Mouse (Mus musculus) CH12.LX (cell line): Measurements from ENCODE around the gene Mettl16. TPM values are rescaled to one million over a fixed set of nuclear protein-coding genes. Genes with fewer than 3 reads are reported as not detected.

Experiments used
- DNase-seq: peaks from one replicate; pipeline ENCODE4 v3.0.0-alpha.2; 2013; ENCODE audit errors: extremely low read depth
- H3K27ac ChIP-seq: 2 replicates; pipeline ENCODE4 v1.5.1; 2012; ENCODE audit warnings: low read depth, mild to moderate bottlenecking, control low read depth, moderate library complexity; ENCODE audit not compliant: insufficient read depth
- H3K27me3 ChIP-seq: replicated peaks from 2 replicates; pipeline ENCODE3; 2012; ENCODE audit warnings: inconsistent platforms
- H3K36me3 ChIP-seq, 2 experiments: replicated peaks in 1 of 2; 2 replicates each; pipeline versions ENCODE3 to v1.6.1; 2012; ENCODE audit warnings: inconsistent platforms in 1 of 2, low read length in 1 of 2, mild to moderate bottlenecking in 1 of 2, mixed read lengths in 1 of 2, moderate library complexity in 1 of 2; ENCODE audit not compliant: control insufficient read depth in 1 of 2, insufficient read depth in 1 of 2
- H3K4me1 ChIP-seq, 2 experiments: 2 replicates each; pipeline ENCODE4 v1.6.1; 2012; ENCODE audit warnings: inconsistent platforms in 1 of 2, moderate library complexity in 1 of 2; ENCODE audit not compliant: insufficient read depth in 2 of 2, control insufficient read depth in 1 of 2
- H3K4me2 ChIP-seq: 2 replicates; pipeline ENCODE4 v1.6.1; 2012; ENCODE audit warnings: low read depth, mild to moderate bottlenecking, control low read depth; ENCODE audit not compliant: poor library complexity, insufficient read depth, severe bottlenecking
- H3K4me3 ChIP-seq, 3 experiments: fragments of 150-350 bp in 1 of 3; sonication (generic) in 1 of 3; replicated peaks in 1 of 3; 2 replicates each; pipeline versions ENCODE3 to v1.5.1; 2011 to 2012; ENCODE audit warnings: low read depth in 2 of 3, low read length in 2 of 3, mild to moderate bottlenecking in 2 of 3, moderate library complexity in 2 of 3, control low read depth in 1 of 3, improper control_type of control experiment in 1 of 3, inconsistent platforms in 1 of 3, mixed read lengths in 1 of 3; ENCODE audit not compliant: poor library complexity in 1 of 3
- H3K79me2 ChIP-seq: replicated peaks from 2 replicates; pipeline ENCODE4 v1.6.1; 2012; ENCODE audit warnings: mild to moderate bottlenecking, moderate library complexity; ENCODE audit not compliant: control insufficient read depth, poor library complexity, insufficient read depth, severe bottlenecking; ENCODE audit errors: extremely low read depth
- H3K9ac ChIP-seq: 2 replicates; pipeline ENCODE4 v1.6.1; 2012; ENCODE audit warnings: low read depth, mild to moderate bottlenecking, control low read depth, moderate library complexity; ENCODE audit not compliant: insufficient read depth
- H3K9me3 ChIP-seq: replicated peaks from 2 replicates; pipeline ENCODE3; 2012; ENCODE audit warnings: low read length, inconsistent platforms, mixed read lengths
- CHD1 ChIP-seq: IDR thresholded peaks from 2 replicates; pipeline ENCODE4 v1.6.1; 2012; ENCODE audit warnings: low read depth, low read length, improper control_type of control experiment, inconsistent platforms
- ELF1 ChIP-seq: IDR thresholded peaks from 2 replicates; pipeline ENCODE4 v1.6.1; 2014; ENCODE audit warnings: low read depth, mild to moderate bottlenecking, inconsistent platforms, low read length, improper control_type of control experiment
- KAT2A ChIP-seq: IDR thresholded peaks from 2 replicates; pipeline ENCODE4 v1.6.1; 2012; ENCODE audit warnings: low read length, improper control_type of control experiment, inconsistent platforms; ENCODE audit not compliant: insufficient replicate concordance
- MYC ChIP-seq: IDR thresholded peaks from 2 replicates; pipeline ENCODE4 v1.6.1; 2011; ENCODE audit warnings: low read depth, mild to moderate bottlenecking, improper control_type of control experiment, low read length
- PAX5 ChIP-seq: IDR thresholded peaks from 2 replicates; pipeline ENCODE4 v1.6.1; 2012; ENCODE audit warnings: low read length, inconsistent platforms, mixed read lengths
- POLR2AphosphoS2 ChIP-seq: IDR thresholded peaks from 2 replicates; pipeline ENCODE4 v1.6.1; 2011; ENCODE audit warnings: low read depth, low read length, improper control_type of control experiment
- RCOR1 ChIP-seq: conservative IDR thresholded peaks from 2 replicates; pipeline ENCODE4 v1.6.1; 2012; ENCODE audit warnings: low read depth, mild to moderate bottlenecking, inconsistent platforms, low read length, improper control_type of control experiment
- SIN3A ChIP-seq: IDR thresholded peaks from 2 replicates; pipeline ENCODE4 v1.6.1; 2012; ENCODE audit warnings: low read length, improper control_type of control experiment, inconsistent platforms
- SMC3 ChIP-seq: IDR thresholded peaks from 2 replicates; pipeline ENCODE4 v1.6.1; 2011; ENCODE audit warnings: low read depth, low read length, improper control_type of control experiment
- TCF12 ChIP-seq: IDR thresholded peaks from 2 replicates; pipeline ENCODE4 v1.6.1; 2014; ENCODE audit warnings: low read depth, mild to moderate bottlenecking, inconsistent platforms, low read length, improper control_type of control experiment
- USF1 ChIP-seq: IDR thresholded peaks from 2 replicates; pipeline ENCODE4 v1.6.1; 2014; ENCODE audit warnings: low read depth, mild to moderate bottlenecking, inconsistent platforms, low read length, improper control_type of control experiment
- ZMIZ1 ChIP-seq: IDR thresholded peaks from 2 replicates; pipeline ENCODE4 v1.6.1; 2012; ENCODE audit warnings: low read depth, mild to moderate bottlenecking, inconsistent platforms, low read length, improper control_type of control experiment
- ZNF384 ChIP-seq: IDR thresholded peaks from 2 replicates; pipeline ENCODE4 v1.6.1; 2012; ENCODE audit warnings: low read depth, low read length, improper control_type of control experiment, inconsistent platforms
- dilution Hi-C: fragments of 300-500 bp; cut with MboI; formaldehyde crosslinking; loops from 2 replicates; pipeline ENCODE4 v1.14.3; 2020; ENCODE audit warnings: low sequenced_read_pairs; ENCODE audit not compliant: extremely low pct_unique_long_range_greater_than_20kb, extremely low pct_ligation_motif_present
- in situ Hi-C: fragments of 300-500 bp; cut with MboI; formaldehyde crosslinking; loops from 3 replicates; pipeline ENCODE4 v1.14.3; 2019; ENCODE audit warnings: low sequenced_read_pairs, low pct_ligation_motif_present, low pct_unique_long_range_greater_than_20kb, mixed read lengths
- polyA plus RNA-seq: library from polyadenylated mRNA; unstranded; fragments of >175 nt; gene quantifications from 2 replicates; pipeline ENCODE4 v1.2.1, GENCODE M21; 2012; ENCODE audit warnings: low read depth; ENCODE audit not compliant: insufficient read length
- total RNA-seq, 2 experiments: library from RNA; depleted of rRNA; stranded (reverse); fragments of 300-350 nt in 1 of 2; fragments of >200 nt in 1 of 2; gene quantifications; 2 replicates each; pipeline ENCODE4 v1.2.3; 2012 to 2014

Gene Mettl16
- total and polyA plus RNA-seq, 3 experiments, result 79.3 to 119 (median 80.0) TPM

GRCm38 (mm10) chr11:74834650-74835277 is 64.1 kb downstream of the Mettl16 start:
- Histone ChIP-seq H3K27ac (no peak overlapping the region), H3K4me1 (peaks cover 15 to 58% of the 10 kb centered on the region in 2 experiments), H3K79me2 (peaks cover 7% of the 10 kb centered on the region), H3K36me3 (peaks cover 5 to 32% of the 10 kb centered on the region in 2 experiments), H3K9me3 (no peaks in the 10 kb centered on the region), H3K4me3 (no peak overlapping the region), H3K9ac (no peak overlapping the region), H3K27me3 (no peaks in the 10 kb centered on the region), H3K4me2 (no peak overlapping the region)
- TF ChIP-seq USF1 (0 out of 2 replicates have a peak, but pooled peaks have one; percentile 13), TCF12 (no peak)
- DNase-seq, result no peak
- in situ Hi-C loops (loop anchor here (25.0 kb wide), 1 partner anchor 447 kb away; no protein-coding TSS in a partner anchor), dilution Hi-C loops (no loop called here)

DNA sequence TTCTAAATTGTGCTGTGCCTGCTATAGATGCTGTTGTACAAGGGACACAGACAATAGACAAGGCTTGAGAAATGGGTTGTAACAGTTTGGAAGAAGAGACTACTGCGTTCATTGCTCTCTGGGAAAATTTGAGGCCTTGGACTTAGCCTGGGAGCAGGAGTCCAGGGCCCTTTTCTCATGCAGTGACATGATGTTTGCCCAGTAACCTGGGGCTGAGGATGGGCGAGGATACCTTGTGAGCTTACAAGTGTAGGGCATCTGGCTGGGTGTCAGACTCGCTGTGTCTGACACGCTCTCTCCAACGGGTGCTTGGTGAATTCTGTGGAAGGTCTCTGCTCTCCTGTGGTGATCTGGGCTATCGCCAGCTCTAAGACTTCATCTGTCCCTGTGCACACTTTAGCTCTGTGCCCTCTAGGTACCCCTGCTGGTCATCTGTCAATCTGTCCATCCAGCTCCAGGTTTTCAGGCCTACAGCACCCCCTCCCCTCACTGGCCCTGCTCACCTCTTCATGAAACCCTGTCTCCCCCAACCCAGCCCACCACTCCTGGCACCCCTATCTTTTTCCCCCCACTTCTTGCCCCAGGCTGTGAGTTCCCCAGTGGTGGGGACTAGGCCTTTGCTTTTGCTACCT is 65.1 kb downstream of the Mettl16 start:
- Histone ChIP-seq H3K79me2 (peaks cover 7% of the 10 kb centered on the region), H3K9ac (no peak overlapping the region), H3K9me3 (no peaks in the 10 kb centered on the region), H3K36me3 (peaks cover 13 to 42% of the 10 kb centered on the region in 2 experiments), H3K4me1 (peaks cover 23 to 68% of the 10 kb centered on the region in 2 experiments), H3K4me3 (no peak overlapping the region), H3K27me3 (no peaks in the 10 kb centered on the region), H3K27ac (no peak overlapping the region), H3K4me2 (no peak overlapping the region)
- TF ChIP-seq ELF1 (no peak), RCOR1 (no peak), ZNF384 (no peak), KAT2A (no peak), POLR2AphosphoS2 (no peak), CHD1 (no peak), MYC (no peak), SMC3 (no peak), ZMIZ1 (no peak), PAX5 (no peak), SIN3A (no peak)
- dilution Hi-C loops, result no loop called here
- no peak for DNase-seq
- in situ Hi-C loops, result loop anchor here (25.0 kb wide), 1 partner anchor 448 kb away; no protein-coding TSS in a partner anchor
